Mouse (Mus musculus): Measurements from ENCODE around the gene Srd5a3. TPM values are rescaled to one million over a fixed set of nuclear protein-coding genes. Genes with fewer than 3 reads are reported as not detected.
"Not testable (repeated sequence)": the region's sequence is repeated elsewhere in the genome, so short reads cannot be mapped to it uniquely, and the experiment has no call there.

Gene Srd5a3
- 37.0 and 37.2 TPM in 2 replicates for polyA plus RNA-seq (2011; ENCODE audit: insufficient read length, low read depth, missing spikeins)

- TF ChIP-seq POLR2A (IDR thresholded peaks at IDR 0.05; ENCODE audit: low read depth, low read length), result no peak; the same call in none of the 2 replicates
- TF ChIP-seq CTCF (IDR thresholded peaks at IDR 0.05; ENCODE audit: borderline replicate concordance, insufficient read depth, low read length), result peak; percentile 51; the same call in 1 of the 2 replicates
- Histone ChIP-seq H3K4me1 (ENCODE audit: control insufficient read depth, insufficient read depth, low read length) (no peaks in the 10 kb centered on the region), H3K27ac (ENCODE audit: insufficient read depth, low read length) (peak within 1 kb of the TSS; percentile 79), H3K4me3 (ENCODE audit: insufficient read depth, low read length) (peak within 1 kb of the TSS; percentile 90)
Measured at GRCm38 (mm10) chr5:76139808-76140729, at the start of gene Srd5a3. Gene Srd5a3 (plus strand): TSS chr5:76140271.

- not testable (repeated sequence) for H3K27ac ChIP-seq (ENCODE audit: insufficient read depth, low read length); H3K4me3 ChIP-seq (ENCODE audit: insufficient read depth, low read length); H3K4me1 ChIP-seq (ENCODE audit: control insufficient read depth, insufficient read depth, low read length)
Measured at GRCm38 (mm10) chr5:76103809-76104208, 36.3 kb upstream of the Srd5a3 start.

GRCm38 (mm10) chr5:76107306-76107705 is 32.8 kb upstream of the Srd5a3 start:
- Histone ChIP-seq H3K27ac (ENCODE audit: insufficient read depth, low read length) (no peak overlapping the region), H3K4me1 (ENCODE audit: control insufficient read depth, insufficient read depth, low read length) (peaks cover 7% of the 10 kb centered on the region), H3K4me3 (ENCODE audit: insufficient read depth, low read length) (no peak overlapping the region)
- TF ChIP-seq POLR2A (IDR thresholded peaks at IDR 0.05; ENCODE audit: low read depth, low read length) (no peak), CTCF (IDR thresholded peaks at IDR 0.05; ENCODE audit: borderline replicate concordance, insufficient read depth, low read length) (no peak)

- Histone ChIP-seq H3K27ac (ENCODE audit: insufficient read depth, low read length) (no peak overlapping the region), H3K4me1 (ENCODE audit: control insufficient read depth, insufficient read depth, low read length) (peaks cover 7% of the 10 kb centered on the region), H3K4me3 (ENCODE audit: insufficient read depth, low read length) (no peak overlapping the region)
- no peak for TF ChIP-seq POLR2A (IDR thresholded peaks at IDR 0.05; ENCODE audit: low read depth, low read length)
- TF ChIP-seq CTCF (IDR thresholded peaks at IDR 0.05; ENCODE audit: borderline replicate concordance, insufficient read depth, low read length), result no peak
Measured at GRCm38 (mm10) chr5:76108496-76108895, 31.6 kb upstream of the Srd5a3 start.

- H3K27ac ChIP-seq (ENCODE audit: insufficient read depth, low read length), result peak overlapping the region; percentile 24; the same call in 1 of the 2 replicates
- H3K4me3 ChIP-seq (ENCODE audit: insufficient read depth, low read length), result no peak overlapping the region
- TF ChIP-seq POLR2A (IDR thresholded peaks at IDR 0.05; ENCODE audit: low read depth, low read length) (no peak), CTCF (IDR thresholded peaks at IDR 0.05; ENCODE audit: borderline replicate concordance, insufficient read depth, low read length) (no peak)
- H3K4me1 ChIP-seq (ENCODE audit: control insufficient read depth, insufficient read depth, low read length), result peaks cover 7% of the 10 kb centered on the region
Measured at GRCm38 (mm10) chr5:76111173-76111572, 28.9 kb upstream of the Srd5a3 start.

- no peak for TF ChIP-seq POLR2A (IDR thresholded peaks at IDR 0.05; ENCODE audit: low read depth, low read length)
- peak overlapping the region; percentile 53; the same call in 1 of the 2 replicates for H3K27ac ChIP-seq (ENCODE audit: insufficient read depth, low read length)
- no peak overlapping the region for H3K4me3 ChIP-seq (ENCODE audit: insufficient read depth, low read length)
- peaks cover 7% of the 10 kb centered on the region for H3K4me1 ChIP-seq (ENCODE audit: control insufficient read depth, insufficient read depth, low read length)
Measured at GRCm38 (mm10) chr5:76112016-76112415, 28.1 kb upstream of the Srd5a3 start.

- no peak for TF ChIP-seq CTCF (IDR thresholded peaks at IDR 0.05; ENCODE audit: borderline replicate concordance, insufficient read depth, low read length)
- TF ChIP-seq POLR2A (IDR thresholded peaks at IDR 0.05; ENCODE audit: low read depth, low read length), result no peak
- Histone ChIP-seq H3K27ac (ENCODE audit: insufficient read depth, low read length) (no peak overlapping the region), H3K4me3 (ENCODE audit: insufficient read depth, low read length) (no peak overlapping the region), H3K4me1 (ENCODE audit: control insufficient read depth, insufficient read depth, low read length) (peaks cover 7% of the 10 kb centered on the region)
Measured at GRCm38 (mm10) chr5:76115436-76116041, 24.5 kb upstream of the Srd5a3 start.

GRCm38 (mm10) chr5:76118441-76118840 is 21.6 kb upstream of the Srd5a3 start:
- TF ChIP-seq POLR2A (IDR thresholded peaks at IDR 0.05; ENCODE audit: low read depth, low read length), result no peak
- no peak for TF ChIP-seq CTCF (IDR thresholded peaks at IDR 0.05; ENCODE audit: borderline replicate concordance, insufficient read depth, low read length)
- no peak overlapping the region for H3K4me3 ChIP-seq (ENCODE audit: insufficient read depth, low read length)
- no peaks in the 10 kb centered on the region for H3K4me1 ChIP-seq (ENCODE audit: control insufficient read depth, insufficient read depth, low read length)
- no peak overlapping the region for H3K27ac ChIP-seq (ENCODE audit: insufficient read depth, low read length)

GRCm38 (mm10) chr5:76120634-76121033 is 19.4 kb upstream of the Srd5a3 start:
- no peak overlapping the region for H3K27ac ChIP-seq (ENCODE audit: insufficient read depth, low read length)
- TF ChIP-seq CTCF (IDR thresholded peaks at IDR 0.05; ENCODE audit: borderline replicate concordance, insufficient read depth, low read length) (no peak), POLR2A (IDR thresholded peaks at IDR 0.05; ENCODE audit: low read depth, low read length) (no peak)
- no peaks in the 10 kb centered on the region for H3K4me1 ChIP-seq (ENCODE audit: control insufficient read depth, insufficient read depth, low read length)
- no peak overlapping the region for H3K4me3 ChIP-seq (ENCODE audit: insufficient read depth, low read length)

Measured in embryonic fibroblast, embryonic 13.5 days (primary cell).